Mouse (Mus musculus) midbrain, embryonic 16.5 days (tissue): ENCODE measurements around the gene Zfp78. TPM values are rescaled to one million over a fixed set of nuclear protein-coding genes. Genes with fewer than 3 reads are reported as not detected.

Source experiments
- ATAC-seq: fragments of 200-750 bp; cut with Nextera tagmentation; 2 replicates; pipeline ENCODE4 v1.8.0; 2017; ENCODE audit warnings: moderate TSS enrichment
- H3K27ac ChIP-seq: fragments of 300-500 bp; sonication (generic); 2 replicates; pipeline ENCODE4 v1.5.1; 2014; ENCODE audit warnings: mild to moderate bottlenecking, low read length, mixed read lengths
- H3K27me3 ChIP-seq: fragments of 300-500 bp; sonication (generic); 2 replicates; pipeline ENCODE4 v1.6.1; 2014; ENCODE audit warnings: low read depth, low read length, mixed read lengths; ENCODE audit not compliant: control insufficient read depth, insufficient read depth
- H3K36me3 ChIP-seq: fragments of 300-500 bp; sonication (generic); 2 replicates; pipeline ENCODE4 v1.6.1; 2014; ENCODE audit warnings: mild to moderate bottlenecking, low read length, moderate library complexity, mixed read lengths; ENCODE audit not compliant: control insufficient read depth, insufficient read depth
- H3K4me1 ChIP-seq: fragments of 300-500 bp; sonication (generic); 2 replicates; pipeline ENCODE4 v1.6.1; 2014; ENCODE audit warnings: mild to moderate bottlenecking, low read length, mixed read lengths; ENCODE audit not compliant: control insufficient read depth, insufficient read depth
- H3K4me2 ChIP-seq: fragments of 300-500 bp; sonication (generic); 2 replicates; pipeline ENCODE4 v1.6.1; 2014; ENCODE audit warnings: mild to moderate bottlenecking, low read length, mixed read lengths
- H3K4me3 ChIP-seq: fragments of 300-500 bp; sonication (generic); 2 replicates; pipeline ENCODE4 v1.5.1; 2014; ENCODE audit warnings: low read depth, mild to moderate bottlenecking, low read length, moderate library complexity, mixed read lengths
- H3K9ac ChIP-seq: fragments of 300-500 bp; sonication (generic); 2 replicates; pipeline ENCODE4 v1.6.1; 2014; ENCODE audit warnings: low read depth, low read length, mixed read lengths
- H3K9me3 ChIP-seq: fragments of 300-500 bp; sonication (generic); replicated peaks from 2 replicates; pipeline ENCODE4 v1.6.1; 2014; ENCODE audit warnings: mild to moderate bottlenecking, low read length, mixed read lengths; ENCODE audit not compliant: control insufficient read depth, poor library complexity, severe bottlenecking
- WGBS: fragments of 180-500 bp; shearing (Covaris S2); extraction: QIAGEN DNeasy Blood & Tissue Kit; methylation state at CpG from one replicate; pipeline ENCODE4 v1.1.7; 2014; 5-methylcytosine and 5-hydroxymethylcytosine counted together
- polyA plus RNA-seq: library from polyadenylated mRNA; unstranded; fragments of >200 nt; fragmentation: Nextera tagmentation; extraction: Ambion mirVana; gene quantifications from 2 replicates; pipeline ENCODE4 v1.2.1, GENCODE M21; 2015

The Zfp78 gene
- 7.3 and 7.9 TPM in 2 replicates for polyA plus RNA-seq

GRCm38 (mm10) chr7:6363047-6363488, at the start of gene Zfp78:
TSS of gene Zfp78 (plus strand) at chr7:6363280.
- WGBS, result under 1% methylated on average over 23 of the region's 23 CpGs
- peak within 1 kb of the TSS; percentile 91 for H3K27ac ChIP-seq

GRCm38 (mm10) chr7:6330458-6331232, 32.4 kb upstream of the Zfp78 start:
- H3K4me1 ChIP-seq, result peaks cover 7% of the 10 kb centered on the region
- H3K9me3 ChIP-seq, result no peaks in the 10 kb centered on the region
- ATAC-seq, result peak; percentile 91
- H3K27me3 ChIP-seq, result no peaks in the 10 kb centered on the region
- peak overlapping the region; percentile 94 for H3K27ac ChIP-seq
- peak overlapping the region; percentile 82 for H3K9ac ChIP-seq
- WGBS, result 14% methylated on average over 23 of the region's 23 CpGs
- peak overlapping the region; percentile 55 for H3K4me2 ChIP-seq
- peak overlapping the region; percentile 70 for H3K4me3 ChIP-seq
- peaks cover 10% of the 10 kb centered on the region for H3K36me3 ChIP-seq

More at GRCm38 (mm10) chr7:6363047-6363488, at the start of gene Zfp78:
- peak within 1 kb of the TSS; percentile 58 for H3K4me3 ChIP-seq
- H3K4me1 ChIP-seq, result peaks cover 22% of the 10 kb centered on the region
- no peaks in the 10 kb centered on the region for H3K9me3 ChIP-seq
- H3K27me3 ChIP-seq, result no peaks in the 10 kb centered on the region
- peak within 1 kb of the TSS; percentile 75 for H3K4me2 ChIP-seq
- H3K36me3 ChIP-seq, result no peaks in the 10 kb centered on the region
- ATAC-seq, result peak; percentile 88
- H3K9ac ChIP-seq, result peak within 1 kb of the TSS; percentile 75

GRCm38 (mm10) chr7:6331233-6331956, 31.7 kb upstream of the Zfp78 start, which contains the start of gene Zfp583:
TSS of gene Zfp583 (minus strand) at chr7:6331285.
- Histone ChIP-seq H3K4me1 (peaks cover 7% of the 10 kb centered on the region), H3K4me3 (peak within 1 kb of the TSS; percentile 70), H3K9ac (peak within 1 kb of the TSS; percentile 82), H3K36me3 (peaks cover 6% of the 10 kb centered on the region), H3K27me3 (no peaks in the 10 kb centered on the region), H3K9me3 (no peaks in the 10 kb centered on the region), H3K27ac (peak within 1 kb of the TSS; percentile 94), H3K4me2 (peak within 1 kb of the TSS; percentile 55)
- WGBS, result 4% methylated on average over 31 of the region's 31 CpGs
- peak; percentile 94 for ATAC-seq

- no peaks in the 10 kb centered on the region for H3K36me3 ChIP-seq
- no peaks in the 10 kb centered on the region for H3K4me1 ChIP-seq
- H3K9me3 ChIP-seq, result no peaks in the 10 kb centered on the region; the same call in 1 of the 2 replicates
Observed at GRCm38 (mm10) chr7:6339865-6340264, 23.2 kb upstream of the Zfp78 start.

DNA sequence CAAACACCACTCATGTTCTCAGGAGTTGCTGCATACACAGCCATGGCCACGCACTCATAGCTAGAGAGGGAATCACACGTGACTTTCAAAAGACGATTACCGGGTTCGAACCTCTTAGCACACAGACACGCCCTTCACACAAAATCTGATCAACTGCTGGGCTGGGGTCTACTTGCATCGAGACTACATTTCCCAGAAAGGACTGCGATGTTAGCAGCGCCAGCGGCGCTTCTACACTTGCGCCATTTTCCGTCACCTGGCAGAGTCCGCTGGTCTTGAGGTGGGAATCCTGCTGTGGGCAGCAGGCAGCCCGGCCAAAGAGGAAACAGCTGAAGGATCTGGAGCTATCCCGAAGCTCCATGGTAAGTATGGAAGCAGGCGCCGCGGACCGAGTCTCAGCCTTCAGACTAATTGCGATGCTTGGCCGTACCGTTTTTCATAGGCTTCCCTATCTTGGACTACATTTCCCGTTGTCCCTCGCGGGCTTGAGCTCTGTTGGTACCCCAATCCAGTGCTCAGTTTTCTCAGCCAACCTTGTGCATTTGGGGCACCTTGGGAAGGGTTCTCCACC, 19.5 kb upstream of the Zfp78 start, which contains the start of gene Gm3854:
TSS of gene Gm3854 (plus strand) at position 259 of the 571 bp plus-strand sequence.
- Histone ChIP-seq H3K9me3 (no peaks in the 10 kb centered on the region), H3K27ac (peak within 1 kb of the TSS; percentile 91), H3K36me3 (no peaks in the 10 kb centered on the region), H3K9ac (peak within 1 kb of the TSS; percentile 80), H3K4me3 (peak within 1 kb of the TSS; percentile 73), H3K4me1 (peaks cover 2% of the 10 kb centered on the region; the same call in 1 of the 2 replicates), H3K27me3 (0 out of 2 replicates have a peak, but pooled peaks cover 3% of the 10 kb centered on the region), H3K4me2 (peak within 1 kb of the TSS; percentile 59)
- under 1% methylated on average over 26 of the region's 26 CpGs for WGBS
- peak; percentile 95 for ATAC-seq

More at GRCm38 (mm10) chr7:6339865-6340264, 23.2 kb upstream of the Zfp78 start:
- 83% methylated on average over 5 of the region's 5 CpGs for WGBS
- Histone ChIP-seq H3K27me3 (0 out of 2 replicates have a peak, but pooled peaks cover 3% of the 10 kb centered on the region), H3K27ac (no peak overlapping the region), H3K9ac (no peak overlapping the region), H3K4me3 (no peak overlapping the region), H3K4me2 (no peak overlapping the region)
- no peak for ATAC-seq

DNA sequence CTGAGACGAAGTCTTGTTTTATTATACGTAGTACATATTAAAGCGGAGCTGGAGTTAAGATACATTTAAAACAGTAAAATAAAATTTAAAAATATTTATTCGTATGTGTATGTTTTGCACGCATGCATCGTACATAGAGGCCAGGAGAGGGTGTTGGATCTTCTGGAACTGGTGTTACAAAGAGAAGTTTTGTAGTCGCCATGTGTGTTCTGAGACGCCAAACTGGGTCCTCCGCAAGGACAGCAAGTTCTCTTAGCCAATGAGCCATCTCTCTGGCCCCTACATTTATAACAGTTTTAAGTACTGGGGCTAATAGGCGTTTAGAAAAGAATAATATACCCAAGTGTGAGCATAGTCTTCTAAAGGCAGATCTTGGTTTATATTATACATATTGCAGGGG, 19.0 kb upstream of the Zfp78 start:
- 0 out of 2 replicates have a peak, but pooled peaks cover under 1% of the 10 kb centered on the region for H3K27me3 ChIP-seq
- no peaks in the 10 kb centered on the region for H3K36me3 ChIP-seq
- peak overlapping the region; percentile 91; the same call in 1 of the 2 replicates for H3K27ac ChIP-seq
- 34% methylated on average over 10 of the region's 10 CpGs for WGBS
- H3K9ac ChIP-seq, result peak overlapping the region; percentile 80; the same call in 1 of the 2 replicates
- peak; percentile 57 for ATAC-seq
- H3K4me1 ChIP-seq, result peaks cover 2% of the 10 kb centered on the region; the same call in 1 of the 2 replicates
- H3K4me3 ChIP-seq, result peak overlapping the region; percentile 73
- no peaks in the 10 kb centered on the region for H3K9me3 ChIP-seq
- H3K4me2 ChIP-seq, result peak overlapping the region; percentile 59

- Histone ChIP-seq H3K4me3 (no peak overlapping the region), H3K36me3 (peaks cover 15% of the 10 kb centered on the region), H3K27ac (no peak overlapping the region), H3K4me2 (no peak overlapping the region), H3K27me3 (no peaks in the 10 kb centered on the region), H3K9ac (no peak overlapping the region), H3K9me3 (no peaks in the 10 kb centered on the region), H3K4me1 (peaks cover 9% of the 10 kb centered on the region)
- ATAC-seq, result no peak
- WGBS, result 72% methylated on average over 2 of the region's 2 CpGs
Observed at GRCm38 (mm10) chr7:6358121-6358520, 5.0 kb upstream of the Zfp78 start.

- 0 out of 2 replicates have a peak overlapping the region, but pooled peaks have one; percentile 4 for H3K27ac ChIP-seq
- whole genome bisulfite sequencing, result 47% methylated on average over 10 of the region's 10 CpGs
- peaks cover 6% of the 10 kb centered on the region for H3K36me3 ChIP-seq
- no peaks in the 10 kb centered on the region for H3K27me3 ChIP-seq
- H3K4me1 ChIP-seq, result peaks cover 14% of the 10 kb centered on the region
- H3K9ac ChIP-seq, result no peak overlapping the region
- no peak overlapping the region for H3K4me2 ChIP-seq
- H3K4me3 ChIP-seq, result no peak overlapping the region
- H3K9me3 ChIP-seq, result no peaks in the 10 kb centered on the region
- no peak for ATAC-seq
Observed at GRCm38 (mm10) chr7:6358937-6359590, 4.0 kb upstream of the Zfp78 start.
